Mouse (Mus musculus) C2C12 (cell line): ENCODE data around the gene 9130213A22Rik.

ENCODE experiments used
- CEBPB ChIP-seq: IDR thresholded peaks from one replicate; pipeline ENCODE4 v1.6.1; 2011; ENCODE audit warnings: low read depth, mild to moderate bottlenecking, control low read depth, moderate library complexity
- CTCF ChIP-seq: IDR thresholded peaks from one replicate; pipeline ENCODE4 v1.5.1; 2011; ENCODE audit not compliant: control insufficient read depth, insufficient read depth, insufficient read length
- FOSL1 ChIP-seq: IDR thresholded peaks from one replicate; pipeline ENCODE4 v1.8.0; 2011; ENCODE audit warnings: mild to moderate bottlenecking, low read length; ENCODE audit not compliant: poor library complexity, insufficient read depth, severe bottlenecking
- MAX ChIP-seq: IDR thresholded peaks from one replicate; pipeline ENCODE4 v1.6.1; 2011; ENCODE audit warnings: mild to moderate bottlenecking, control low read depth
- MYOD1 ChIP-seq: IDR thresholded peaks from one replicate; pipeline ENCODE4 v1.6.1; 2011; ENCODE audit warnings: low read depth; ENCODE audit not compliant: control insufficient read depth, insufficient read length
- MYOG ChIP-seq: IDR thresholded peaks from one replicate; pipeline ENCODE4 v1.6.1; 2011; ENCODE audit not compliant: control insufficient read depth, insufficient read length; ENCODE audit errors: extremely low read depth
- USF1 ChIP-seq: IDR thresholded peaks from one replicate; pipeline ENCODE4 v1.6.1; 2011; ENCODE audit warnings: low read depth, mild to moderate bottlenecking, control low read depth, moderate library complexity

DNA sequence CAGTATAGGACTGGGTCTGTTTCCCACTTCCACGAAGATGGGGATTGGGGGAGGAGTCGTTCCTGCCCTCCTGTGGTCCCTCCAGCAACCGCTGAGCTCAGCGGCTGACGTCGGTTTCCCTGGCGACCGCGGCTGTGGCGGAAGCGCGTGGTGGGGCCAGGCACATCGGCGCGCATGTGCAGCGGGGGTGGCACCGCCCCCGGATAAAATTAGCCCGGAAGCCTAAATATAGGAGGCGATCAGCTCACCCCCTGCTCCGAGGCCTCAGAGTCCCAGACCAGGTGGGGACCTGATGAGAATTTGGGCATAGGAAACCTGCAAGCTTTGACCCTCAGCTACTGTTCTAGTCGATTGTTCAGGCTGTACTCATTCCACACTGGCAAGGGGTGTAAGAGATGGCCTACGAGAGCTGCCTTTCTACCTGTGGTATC, 22.5 kb downstream of the 9130213A22Rik start:
- TF ChIP-seq FOSL1 (no peak), USF1 (no peak), CTCF (no peak), MAX (no peak), MYOG (no peak), MYOD1 (no peak), CEBPB (no peak)
